In genomic region chr1:75597622-75598021, GRCm38 (mm10) we compare ENCODE assay signal across 9 mouse cellular contexts. TPM values are rescaled to one million over a fixed set of nuclear protein-coding genes. Genes with fewer than 3 reads are reported as not detected.
DNase-seq lines count a peak whose midpoint lies in the region; ATAC-seq and TF ChIP-seq lines count a peak whose summit lies in the region.
"Had no signal": no experiment of that assay in that cellular context is flagged by ENCODE, and none has a peak within 500 bp of the region (broad histone marks: within the 10 kb centered on the region; RNA-seq: fewer than 3 reads in every experiment).

No protein-coding gene starts in this region.

- no peak overlapping the region for H3K4me3 ChIP-seq in heart, postnatal 0 days (ENCODE audit: low read depth, low read length)
- H3K4me3 ChIP-seq: limb, embryonic 13.5 days had no signal

- intact Hi-C loops in heart, postnatal 25 days (cut with DNase I), result loop anchor here (5.0 kb wide), 2 partner anchors 35 to 100 kb away; no protein-coding TSS in a partner anchor

- H3K4me2 ChIP-seq in heart, postnatal 0 days (ENCODE audit: low read depth, low read length), result no peak overlapping the region
- H3K4me2 ChIP-seq: limb, embryonic 13.5 days had no signal

- H3K27ac ChIP-seq in heart, postnatal 0 days (ENCODE audit: low read depth), result no peak overlapping the region
- H3K27ac ChIP-seq: limb, embryonic 13.5 days had no signal

- no peak for ATAC-seq in heart, postnatal 0 days (ENCODE audit: insufficient read depth, low read depth)
- no peak for ATAC-seq in inflammation-experienced regulatory T-cells, adult 6 months

- H3K36me3 ChIP-seq in heart, postnatal 0 days (replicated peaks; ENCODE audit: control insufficient read depth, insufficient read depth, low read length), result no peaks in the 10 kb centered on the region
- H3K36me3 ChIP-seq: limb, embryonic 13.5 days had no signal

- peak; percentile 55 for DNase-seq in heart, postnatal 0 days (ENCODE audit: low spot score)
- DNase-seq in heart, postnatal 25 days (ENCODE audit: low spot score), result no peak
- DNase-seq in 3134 (ENCODE audit: extremely low read depth, insufficient read length, low spot score) (peak; percentile 27), MEL-GATA-1-ER (ENCODE audit: extremely low read depth, low read depth) (peak; percentile 20)
- DNase-seq in cerebellum, postnatal 25 days, result peak; percentile 48 to 78
- DNase-seq in kidney, postnatal 14 days, result peak; percentile 41
- peak; percentile 55 for DNase-seq in naive thymus-derived CD4-positive, alpha-beta T cell, adult 2 months (ENCODE audit: low read depth)

- no peaks in the 10 kb centered on the region for H3K9me3 ChIP-seq in heart, postnatal 0 days (replicated peaks; ENCODE audit: control insufficient read depth, low read length)
- H3K9me3 ChIP-seq: limb, embryonic 13.5 days had no signal

- H3K4me1 ChIP-seq in heart, postnatal 0 days (ENCODE audit: control insufficient read depth, insufficient read depth), result no peaks in the 10 kb centered on the region

- TF ChIP-seq CTCF in heart, postnatal 0 days (IDR thresholded peaks at IDR 0.05; ENCODE audit: low read depth), result peak; percentile 83

- H3K9ac ChIP-seq in heart, postnatal 0 days (replicated peaks; ENCODE audit: low read depth, low read length), result no peak overlapping the region
- H3K9ac ChIP-seq: limb, embryonic 13.5 days had no signal

- TF ChIP-seq EP300 in heart, postnatal 0 days (IDR thresholded peaks at IDR 0.05; ENCODE audit: low read depth), result no peak

- H3K27me3 ChIP-seq in heart, postnatal 0 days (ENCODE audit: control insufficient read depth, insufficient read depth, low read length), result peaks cover 4% of the 10 kb centered on the region; the same call in 1 of the 2 replicates

RNA-seq across cellular contexts. Expression of gene Slc4a3, which starts 51.6 kb away (rescaled TPM):
- total RNA-seq in heart, postnatal 0 days (2014; rRNA removed; ENCODE audit: low replicate concordance), result 114 and 136 TPM in 2 replicates
- polyA plus RNA-seq in heart, postnatal 0 days (2015; fragmentation: Nextera tagmentation; extraction: Ambion mirVana), result 44.7 and 49.9 TPM in 2 replicates
- 100 to 1,000 TPM; 220 to 242 TPM for total RNA-seq in heart, postnatal 25 days (2021)
- polyA plus RNA-seq in inflammation-experienced regulatory T-cells, adult 6 months (2017; shearing (Covaris generic)), result under 1 TPM in 1 of 3 experiments, not detected in 2; 0.05 TPM
